Comparison of ENCODE assay signal across 8 mouse cellular contexts in genomic region chr19:7056248-7057087, GRCm38 (mm10). TPM values are rescaled to one million over a fixed set of nuclear protein-coding genes. Genes with fewer than 3 reads are reported as not detected.
DNase-seq lines count a peak whose midpoint lies in the region; ATAC-seq and TF ChIP-seq lines count a peak whose summit lies in the region.

Gene Macrod1 (plus strand): TSS chr19:7056810.

- no peak for TF ChIP-seq CTCF in E14TG2a.4 (conservative IDR thresholded peaks at IDR 0.05; ENCODE audit: low read length)
- TF ChIP-seq CTCF in heart, postnatal 0 days (IDR thresholded peaks at IDR 0.05; ENCODE audit: low read depth), result no peak

- peak within 1 kb of the TSS; percentile 100 for H3K4me2 ChIP-seq in forebrain, embryonic 13.5 days
- H3K4me2 ChIP-seq in heart, postnatal 0 days (ENCODE audit: low read depth, low read length), result peak within 1 kb of the TSS; percentile 99
- peak within 1 kb of the TSS; percentile 96 for H3K4me2 ChIP-seq in liver, embryonic 15.5 days
- H3K4me2 ChIP-seq in neural tube, embryonic 11.5 days (ENCODE audit: low read depth), result peak within 1 kb of the TSS; percentile 99

- no peaks in the 10 kb centered on the region for H3K9me3 ChIP-seq in E14TG2a.4 (ENCODE audit: low read length)
- H3K9me3 ChIP-seq in forebrain, embryonic 13.5 days (replicated peaks), result no peaks in the 10 kb centered on the region
- no peaks in the 10 kb centered on the region for H3K9me3 ChIP-seq in heart, postnatal 0 days (replicated peaks; ENCODE audit: control insufficient read depth, low read length)
- no peaks in the 10 kb centered on the region for H3K9me3 ChIP-seq in liver, embryonic 15.5 days (replicated peaks)
- no peaks in the 10 kb centered on the region for H3K9me3 ChIP-seq in neural tube, embryonic 11.5 days (ENCODE audit: control insufficient read depth, low read length)

- peaks cover 65% of the 10 kb centered on the region for H3K4me1 ChIP-seq in E14TG2a.4 (replicated peaks; ENCODE audit: low read depth, low read length)
- peaks cover 20% of the 10 kb centered on the region for H3K4me1 ChIP-seq in forebrain, embryonic 13.5 days
- H3K4me1 ChIP-seq in heart, postnatal 0 days (ENCODE audit: control insufficient read depth, insufficient read depth), result peaks cover 16% of the 10 kb centered on the region
- peaks cover 38% of the 10 kb centered on the region for H3K4me1 ChIP-seq in liver, embryonic 15.5 days (replicated peaks)
- peaks cover 15% of the 10 kb centered on the region for H3K4me1 ChIP-seq in neural tube, embryonic 11.5 days (ENCODE audit: control insufficient read depth, insufficient read depth, low read length)

- TF ChIP-seq EP300 in heart, postnatal 0 days (IDR thresholded peaks at IDR 0.05; ENCODE audit: low read depth), result no peak

- DNase-seq in c-Kit-positive CD71-negative TER-119-negative erythroid progenitor cells, embryonic 14.5 days (ENCODE audit: low read depth), result peak; percentile 56
- peak; percentile 51 for DNase-seq in heart, postnatal 0 days (ENCODE audit: low spot score)
- DNase-seq in kidney, postnatal 4 days, result peak; percentile 79 to 85
- DNase-seq in neural tube, embryonic 11.5 days (ENCODE audit: low spot score), result peak; percentile 79
- DNase-seq in testis, postnatal 14 days (ENCODE audit: low spot score), result peak; percentile 80

- H3K36me3 ChIP-seq in E14TG2a.4 (ENCODE audit: insufficient read depth, low read length), result 0 out of 2 replicates have a peak, but pooled peaks cover 6% of the 10 kb centered on the region
- H3K36me3 ChIP-seq in forebrain, embryonic 13.5 days (ENCODE audit: poor library complexity, severe bottlenecking), result no peaks in the 10 kb centered on the region
- H3K36me3 ChIP-seq in heart, postnatal 0 days (replicated peaks; ENCODE audit: control insufficient read depth, insufficient read depth, low read length), result no peaks in the 10 kb centered on the region
- H3K36me3 ChIP-seq in liver, embryonic 15.5 days (replicated peaks), result no peaks in the 10 kb centered on the region
- H3K36me3 ChIP-seq in neural tube, embryonic 11.5 days (ENCODE audit: control insufficient read depth, insufficient read depth, low read length), result no peaks in the 10 kb centered on the region

- under 1% methylated on average over 62 of the region's 72 CpGs for WGBS in forebrain, embryonic 13.5 days
- 1% methylated on average over 66 of the region's 72 CpGs for WGBS in heart, postnatal 0 days
- WGBS in liver, embryonic 15.5 days (ENCODE audit: insufficient replicate concordance), result 1% methylated on average over 72 of the region's 72 CpGs
- WGBS in neural tube, embryonic 11.5 days, result 1% methylated on average over 72 of the region's 72 CpGs

- peaks cover 10% of the 10 kb centered on the region; the same call in 1 of the 2 replicates for H3K27me3 ChIP-seq in E14TG2a.4 (ENCODE audit: insufficient read depth, low read length)
- H3K27me3 ChIP-seq in forebrain, embryonic 13.5 days, result peaks cover 25% of the 10 kb centered on the region
- H3K27me3 ChIP-seq in heart, postnatal 0 days (ENCODE audit: control insufficient read depth, insufficient read depth, low read length), result no peaks in the 10 kb centered on the region
- H3K27me3 ChIP-seq in liver, embryonic 15.5 days, result no peaks in the 10 kb centered on the region
- H3K27me3 ChIP-seq in neural tube, embryonic 11.5 days (ENCODE audit: control insufficient read depth, insufficient read depth, low read length), result peaks cover 15% of the 10 kb centered on the region

- H3K4me3 ChIP-seq in E14TG2a.4 (replicated peaks; ENCODE audit: low read length), result peak within 1 kb of the TSS; percentile 85
- H3K4me3 ChIP-seq in forebrain, embryonic 13.5 days, result peak within 1 kb of the TSS; percentile 73
- H3K4me3 ChIP-seq in heart, postnatal 0 days (ENCODE audit: low read depth, low read length), result peak within 1 kb of the TSS; percentile 68
- peak within 1 kb of the TSS; percentile 65 for H3K4me3 ChIP-seq in liver, embryonic 15.5 days (replicated peaks)
- peak within 1 kb of the TSS; percentile 62 for H3K4me3 ChIP-seq in neural tube, embryonic 11.5 days (ENCODE audit: low read depth, low read length)

- H3K27ac ChIP-seq in forebrain, embryonic 13.5 days, result peak within 1 kb of the TSS; percentile 19; the same call in 1 of the 2 replicates
- H3K27ac ChIP-seq in heart, postnatal 0 days (ENCODE audit: low read depth), result peak within 1 kb of the TSS; percentile 97
- 0 out of 2 replicates have a peak within 1 kb of the TSS, but pooled peaks have one; percentile 19 for H3K27ac ChIP-seq in liver, embryonic 15.5 days (replicated peaks)
- no peak within 1 kb of the TSS for H3K27ac ChIP-seq in neural tube, embryonic 11.5 days (ENCODE audit: low read depth, low read length)

- H3K9ac ChIP-seq in forebrain, embryonic 13.5 days, result peak within 1 kb of the TSS; percentile 66
- peak within 1 kb of the TSS; percentile 74 for H3K9ac ChIP-seq in heart, postnatal 0 days (replicated peaks; ENCODE audit: low read depth, low read length)
- H3K9ac ChIP-seq in liver, embryonic 15.5 days, result peak within 1 kb of the TSS; percentile 56
- peak within 1 kb of the TSS; percentile 45 for H3K9ac ChIP-seq in neural tube, embryonic 11.5 days (ENCODE audit: low read length)

- peak; percentile 90 for ATAC-seq in forebrain, embryonic 13.5 days
- ATAC-seq in heart, postnatal 0 days (ENCODE audit: insufficient read depth, low read depth), result peak; percentile 62
- peak; percentile 72 for ATAC-seq in liver, embryonic 15.5 days (ENCODE audit: insufficient read depth)
- peak; percentile 71; the same call in 1 of the 2 replicates for ATAC-seq in neural tube, embryonic 11.5 days (ENCODE audit: insufficient read depth, low FRiP score, low TSS enrichment)

RNA-seq across cellular contexts. Expression of gene Macrod1, which starts in this region (rescaled TPM):
- 3.3 and 4.4 TPM in 2 replicates for polyA plus RNA-seq in forebrain, embryonic 13.5 days (2015; fragmentation: Nextera tagmentation; extraction: Ambion mirVana)
- 122 and 170 TPM in 2 replicates for total RNA-seq in heart, postnatal 0 days (2014; rRNA removed; ENCODE audit: low replicate concordance)
- polyA plus RNA-seq in heart, postnatal 0 days (2015; fragmentation: Nextera tagmentation; extraction: Ambion mirVana), result 112 and 113 TPM in 2 replicates
- 5.6 and 6.2 TPM in 2 replicates for polyA plus RNA-seq in liver, embryonic 15.5 days (2015; fragmentation: Nextera tagmentation; extraction: Ambion mirVana)
- polyA plus RNA-seq in neural tube, embryonic 11.5 days (2014; fragmentation: Nextera tagmentation; extraction: Ambion mirVana), result 3.2 and 3.3 TPM in 2 replicates

Comparison
In these comparisons a context has a peak if more than half of its experiments do, and no peak if none do; other contexts are left out.
1. RNA of gene Macrod1 (polyA plus RNA-seq): 112 to 113 TPM in heart, postnatal 0 days; 5.6 to 6.2 TPM in liver, embryonic 15.5 days, 3.3 to 4.4 TPM in forebrain, embryonic 13.5 days and 3.2 to 3.3 TPM in neural tube, embryonic 11.5 days; every median in the first group is over 10 times any median in the second.
2. Peak in every context shown above with its lines, with median percentiles within 50 percentile points of each other: H3K4me3 ChIP-seq, DNase-seq, ATAC-seq, H3K4me2 ChIP-seq and H3K9ac ChIP-seq.